Mouse (Mus musculus): Measurements from ENCODE around the gene Jchain. TPM values are rescaled to one million over a fixed set of nuclear protein-coding genes. Genes with fewer than 3 reads are reported as not detected.
"Not testable (repeated sequence)": the region's sequence is repeated elsewhere in the genome, so short reads cannot be mapped to it uniquely, and the experiment has no call there.

Gene Jchain
- polyA plus RNA-seq, 1 experiment: not detected

- H3K4me1 ChIP-seq (ENCODE audit: control insufficient read depth): peaks cover 27% of the 10 kb centered on the region
- no peaks in the 10 kb centered on the region for H3K9me3 ChIP-seq (ENCODE audit: control insufficient read depth, low read length)
- no peak overlapping the region for H3K4me3 ChIP-seq (replicated peaks)
- no peaks in the 10 kb centered on the region for H3K36me3 ChIP-seq (ENCODE audit: control insufficient read depth)
- no peak for TF ChIP-seq TAL1 (IDR thresholded peaks at IDR 0.05; ENCODE audit: low read length)
- no peak for TF ChIP-seq GATA1 (IDR thresholded peaks at IDR 0.05; ENCODE audit: low read length)
- peaks cover 52% of the 10 kb centered on the region for H3K27me3 ChIP-seq (ENCODE audit: control insufficient read depth)
Observed at GRCm38 (mm10) chr5:88562863-88563780, 35.4 kb upstream of the Jchain start.

- Histone ChIP-seq H3K4me3 (replicated peaks) (no peak overlapping the region), H3K9me3 (ENCODE audit: control insufficient read depth, low read length) (no peaks in the 10 kb centered on the region), H3K36me3 (ENCODE audit: control insufficient read depth) (peaks cover 6% of the 10 kb centered on the region), H3K4me1 (ENCODE audit: control insufficient read depth) (peaks cover 28% of the 10 kb centered on the region), H3K27me3 (ENCODE audit: control insufficient read depth) (peaks cover 38% of the 10 kb centered on the region)
- TF ChIP-seq GATA1 (IDR thresholded peaks at IDR 0.05; ENCODE audit: low read length): no peak
- no peak for TF ChIP-seq TAL1 (IDR thresholded peaks at IDR 0.05; ENCODE audit: low read length)
Observed at GRCm38 (mm10) chr5:88561080-88561814, 33.6 kb upstream of the Jchain start.

GRCm38 (mm10) chr5:88558991-88559390 lies 31.3 kb upstream of the Jchain start:
- H3K4me3 ChIP-seq (replicated peaks): no peak overlapping the region
- H3K27me3 ChIP-seq (ENCODE audit: control insufficient read depth): peaks cover 16% of the 10 kb centered on the region
- H3K4me1 ChIP-seq (ENCODE audit: control insufficient read depth): peaks cover 23% of the 10 kb centered on the region
- H3K9me3 ChIP-seq (ENCODE audit: control insufficient read depth, low read length): no peaks in the 10 kb centered on the region
- no peak for TF ChIP-seq GATA1 (IDR thresholded peaks at IDR 0.05; ENCODE audit: low read length)
- H3K36me3 ChIP-seq (ENCODE audit: control insufficient read depth): peaks cover 14% of the 10 kb centered on the region

- Histone ChIP-seq H3K27me3 (ENCODE audit: control insufficient read depth) (no peaks in the 10 kb centered on the region), H3K4me1 (ENCODE audit: control insufficient read depth) (peaks cover 30% of the 10 kb centered on the region), H3K9me3 (ENCODE audit: control insufficient read depth, low read length) (no peaks in the 10 kb centered on the region), H3K4me3 (replicated peaks) (peak within 1 kb of the TSS; percentile 74), H3K36me3 (ENCODE audit: control insufficient read depth) (peaks cover 14% of the 10 kb centered on the region)
- TF ChIP-seq TAL1 (IDR thresholded peaks at IDR 0.05; ENCODE audit: low read length) (no peak), GATA1 (IDR thresholded peaks at IDR 0.05; ENCODE audit: low read length) (0 out of 2 replicates have a peak, but pooled peaks have one; percentile 6)
Observed at GRCm38 (mm10) chr5:88554086-88554886, 26.6 kb upstream of the Jchain start, which contains the start of gene Utp3. Gene Utp3, plus strand, starts transcription at chr5:88554462.

- Histone ChIP-seq H3K27me3 (ENCODE audit: control insufficient read depth) (no peaks in the 10 kb centered on the region), H3K36me3 (ENCODE audit: control insufficient read depth) (peaks cover 14% of the 10 kb centered on the region), H3K4me1 (ENCODE audit: control insufficient read depth) (peaks cover 30% of the 10 kb centered on the region), H3K9me3 (ENCODE audit: control insufficient read depth, low read length) (no peaks in the 10 kb centered on the region), H3K4me3 (replicated peaks) (peak overlapping the region; percentile 74)
- TF ChIP-seq TAL1 (IDR thresholded peaks at IDR 0.05; ENCODE audit: low read length) (no peak), GATA1 (IDR thresholded peaks at IDR 0.05; ENCODE audit: low read length) (no peak)
Observed at GRCm38 (mm10) chr5:88553271-88554085, 25.8 kb upstream of the Jchain start.

GRCm38 (mm10) chr5:88545536-88545935 lies 17.8 kb upstream of the Jchain start:
- Histone ChIP-seq H3K9me3 (ENCODE audit: control insufficient read depth, low read length) (no peaks in the 10 kb centered on the region), H3K27me3 (ENCODE audit: control insufficient read depth) (no peaks in the 10 kb centered on the region), H3K4me3 (replicated peaks) (no peak overlapping the region), H3K4me1 (ENCODE audit: control insufficient read depth) (no peaks in the 10 kb centered on the region), H3K36me3 (ENCODE audit: control insufficient read depth) (no peaks in the 10 kb centered on the region)
- TF ChIP-seq TAL1 (IDR thresholded peaks at IDR 0.05; ENCODE audit: low read length): no peak
- no peak for TF ChIP-seq GATA1 (IDR thresholded peaks at IDR 0.05; ENCODE audit: low read length)

- H3K27me3 ChIP-seq (ENCODE audit: control insufficient read depth); H3K36me3 ChIP-seq (ENCODE audit: control insufficient read depth); H3K9me3 ChIP-seq (ENCODE audit: control insufficient read depth, low read length); H3K4me1 ChIP-seq (ENCODE audit: control insufficient read depth); H3K4me3 ChIP-seq (replicated peaks): not testable (repeated sequence)
Observed at GRCm38 (mm10) chr5:88544411-88544810, 16.7 kb upstream of the Jchain start.

- TF ChIP-seq TAL1 (IDR thresholded peaks at IDR 0.05; ENCODE audit: low read length): no peak
- TF ChIP-seq GATA1 (IDR thresholded peaks at IDR 0.05; ENCODE audit: low read length): no peak
- no peaks in the 10 kb centered on the region for H3K9me3 ChIP-seq (ENCODE audit: control insufficient read depth, low read length)
- no peaks in the 10 kb centered on the region for H3K4me1 ChIP-seq (ENCODE audit: control insufficient read depth)
- no peak overlapping the region for H3K4me3 ChIP-seq (replicated peaks)
- H3K36me3 ChIP-seq (ENCODE audit: control insufficient read depth): no peaks in the 10 kb centered on the region
- H3K27me3 ChIP-seq (ENCODE audit: control insufficient read depth): no peaks in the 10 kb centered on the region
Observed at GRCm38 (mm10) chr5:88542651-88543282, 15.1 kb upstream of the Jchain start.

All from erythroblast, embryonic 14.5 days (primary cell).